Mouse (Mus musculus) MEL (cell line): ENCODE data around the gene Kcmf1. TPM values are rescaled to one million over a fixed set of nuclear protein-coding genes. Genes with fewer than 3 reads are reported as not detected.

Experiments used
- DNase-seq: peaks from one replicate; pipeline ENCODE4 v3.0.0; 2011; ENCODE audit warnings: low read depth, low spot score
- H3K27ac ChIP-seq: 2 replicates; pipeline ENCODE4 v1.5.1; 2012; ENCODE audit warnings: low read depth, mild to moderate bottlenecking, control low read depth, low read length, moderate library complexity; ENCODE audit not compliant: control insufficient read depth
- H3K27me3 ChIP-seq, 2 experiments: fragments of 150-350 bp in 1 of 2; sonication (generic) in 1 of 2; 2 replicates each; pipeline ENCODE4 v1.6.1; 2012; ENCODE audit warnings: low read length in 2 of 2, mild to moderate bottlenecking in 2 of 2, improper control_type of control experiment in 1 of 2, moderate library complexity in 1 of 2; ENCODE audit not compliant: insufficient read depth in 2 of 2, control insufficient read depth in 1 of 2
- H3K36me3 ChIP-seq, 2 experiments: 2 replicates each; pipeline ENCODE4 v1.6.1; 2012 to 2014; ENCODE audit warnings: low read length in 2 of 2, improper control_type of control experiment in 1 of 2, inconsistent platforms in 1 of 2, mild to moderate bottlenecking in 1 of 2; ENCODE audit not compliant: insufficient read depth in 2 of 2, control insufficient read depth in 1 of 2
- H3K4me1 ChIP-seq, 2 experiments: fragments of 150-350 bp in 1 of 2; sonication (generic) in 1 of 2; 2 replicates each; pipeline ENCODE4 v1.6.1; 2012; ENCODE audit warnings: low read length in 2 of 2, improper control_type of control experiment in 1 of 2, mild to moderate bottlenecking in 1 of 2; ENCODE audit not compliant: insufficient read depth in 2 of 2, control insufficient read depth in 1 of 2
- H3K4me3 ChIP-seq, 2 experiments: fragments of 150-350 bp in 1 of 2; sonication (generic) in 1 of 2; 2 replicates each; pipeline ENCODE4 v1.5.1; 2012; ENCODE audit warnings: low read depth in 2 of 2, low read length in 2 of 2, mild to moderate bottlenecking in 2 of 2, moderate library complexity in 2 of 2, control low read depth in 1 of 2, improper control_type of control experiment in 1 of 2; ENCODE audit not compliant: control insufficient read depth in 1 of 2, insufficient read depth in 1 of 2
- H3K79me2 ChIP-seq: 2 replicates; pipeline ENCODE4 v1.6.1; 2012; ENCODE audit warnings: mild to moderate bottlenecking, low read length, moderate library complexity; ENCODE audit not compliant: control insufficient read depth, poor library complexity, insufficient read depth
- H3K9ac ChIP-seq: 2 replicates; pipeline ENCODE4 v1.6.1; 2012; ENCODE audit warnings: low read depth, mild to moderate bottlenecking, control low read depth, low read length, moderate library complexity; ENCODE audit not compliant: control insufficient read depth, poor library complexity, severe bottlenecking
- H3K9me3 ChIP-seq: fragments of 150-350 bp; sonication (generic); replicated peaks from 2 replicates; pipeline ENCODE4 v1.6.1; 2012; ENCODE audit warnings: mild to moderate bottlenecking, low read length, improper control_type of control experiment, moderate library complexity; ENCODE audit not compliant: insufficient read depth
- CHD2 ChIP-seq: IDR thresholded peaks from 2 replicates; pipeline ENCODE4 v1.6.1; 2011; ENCODE audit warnings: low read length, improper control_type of control experiment
- CTCF ChIP-seq, 3 experiments: IDR thresholded peaks in 2 of 3; conservative IDR thresholded peaks in 1 of 3; 2 replicates each; pipeline ENCODE4 v1.5.1; 2011 to 2012; ENCODE audit warnings: low read length in 3 of 3, low read depth in 2 of 3, mild to moderate bottlenecking in 2 of 3, improper control_type of control experiment in 1 of 3, inconsistent platforms in 1 of 3, mixed read lengths in 1 of 3, moderate library complexity in 1 of 3; ENCODE audit not compliant: control insufficient read depth in 1 of 3, insufficient read depth in 1 of 3, poor library complexity in 1 of 3, severe bottlenecking in 1 of 3
- E2F4 ChIP-seq: IDR thresholded peaks from 2 replicates; pipeline ENCODE4 v1.6.1; 2011; ENCODE audit warnings: low read depth, low read length, improper control_type of control experiment, borderline replicate concordance
- ELF1 ChIP-seq: IDR thresholded peaks from 2 replicates; pipeline ENCODE4 v1.6.1; 2014; ENCODE audit warnings: low read depth, mild to moderate bottlenecking, inconsistent platforms, low read length, improper control_type of control experiment, moderate library complexity
- EP300 ChIP-seq, 2 experiments: IDR thresholded peaks; 2 replicates each; pipeline ENCODE4 v1.6.1; 2011; ENCODE audit warnings: improper control_type of control experiment in 2 of 2, low read length in 2 of 2, low read depth in 1 of 2, mild to moderate bottlenecking in 1 of 2
- ETS1 ChIP-seq: IDR thresholded peaks from 2 replicates; pipeline ENCODE4 v1.6.1; 2012; ENCODE audit warnings: low read depth, mild to moderate bottlenecking, inconsistent platforms, low read length, improper control_type of control experiment, moderate library complexity
- GABPA ChIP-seq: IDR thresholded peaks from 2 replicates; pipeline ENCODE4 v1.6.1; 2012; ENCODE audit warnings: low read depth, mild to moderate bottlenecking, inconsistent platforms, low read length, improper control_type of control experiment, moderate library complexity
- GATA1 ChIP-seq: IDR thresholded peaks from 2 replicates; pipeline ENCODE4 v1.6.1; 2011; ENCODE audit warnings: low read depth, low read length, improper control_type of control experiment
- HCFC1 ChIP-seq: IDR thresholded peaks from 2 replicates; pipeline ENCODE4 v1.6.1; 2012; ENCODE audit warnings: low read depth, mild to moderate bottlenecking, inconsistent platforms, low read length, improper control_type of control experiment, moderate library complexity
- MAFK ChIP-seq: IDR thresholded peaks from 2 replicates; pipeline ENCODE4 v1.6.1; 2011; ENCODE audit warnings: low read depth, mild to moderate bottlenecking, low read length, improper control_type of control experiment, borderline replicate concordance
- MAX ChIP-seq: IDR thresholded peaks from 2 replicates; pipeline ENCODE4 v1.6.1; 2011; ENCODE audit warnings: low read length, improper control_type of control experiment
- MAZ ChIP-seq: IDR thresholded peaks from 2 replicates; pipeline ENCODE4 v1.6.1; 2012; ENCODE audit warnings: low read depth, mild to moderate bottlenecking, inconsistent platforms, low read length, improper control_type of control experiment
- MEF2A ChIP-seq: IDR thresholded peaks from 2 replicates; pipeline ENCODE4 v1.6.1; 2014; ENCODE audit warnings: low read depth, mild to moderate bottlenecking, inconsistent platforms, low read length, improper control_type of control experiment; ENCODE audit not compliant: poor library complexity, insufficient replicate concordance, severe bottlenecking; ENCODE audit errors: extremely low read depth
- MXI1 ChIP-seq: IDR thresholded peaks from 2 replicates; pipeline ENCODE4 v1.6.1; 2011; ENCODE audit warnings: mild to moderate bottlenecking, low read depth, low read length, improper control_type of control experiment
- MYC ChIP-seq: IDR thresholded peaks from 2 replicates; pipeline ENCODE4 v1.6.1; 2011; ENCODE audit warnings: low read depth, mild to moderate bottlenecking, low read length, improper control_type of control experiment, moderate library complexity
- POLR2A ChIP-seq, 2 experiments: IDR thresholded peaks; 2 replicates each; pipeline ENCODE4 v1.6.1; 2011 to 2012; ENCODE audit warnings: low read length in 2 of 2, mild to moderate bottlenecking in 2 of 2, control low read depth in 1 of 2, improper control_type of control experiment in 1 of 2, low read depth in 1 of 2, moderate library complexity in 1 of 2; ENCODE audit not compliant: control insufficient read depth in 1 of 2, insufficient read depth in 1 of 2, poor library complexity in 1 of 2
- POLR2AphosphoS5 ChIP-seq: IDR thresholded peaks from 2 replicates; pipeline ENCODE4 v1.6.1; 2012; ENCODE audit warnings: low read depth, borderline replicate concordance, mild to moderate bottlenecking, inconsistent platforms, low read length, moderate library complexity, mixed read lengths
- RAD21 ChIP-seq: IDR thresholded peaks from 2 replicates; pipeline ENCODE4 v1.6.1; 2011; ENCODE audit warnings: mild to moderate bottlenecking, low read depth, low read length, improper control_type of control experiment
- SMC3 ChIP-seq: IDR thresholded peaks from 2 replicates; pipeline ENCODE4 v1.6.1; 2011; ENCODE audit warnings: low read depth, low read length, improper control_type of control experiment
- TCF12 ChIP-seq: IDR thresholded peaks from 2 replicates; pipeline ENCODE4 v1.6.1; 2014; ENCODE audit warnings: low read depth, mild to moderate bottlenecking, inconsistent platforms, low read length, improper control_type of control experiment, moderate library complexity
- UBTF ChIP-seq: IDR thresholded peaks from 2 replicates; pipeline ENCODE4 v1.6.1; 2012; ENCODE audit warnings: low read depth, mild to moderate bottlenecking, inconsistent platforms, low read length, improper control_type of control experiment, moderate library complexity, borderline replicate concordance; ENCODE audit not compliant: insufficient read depth
- USF1 ChIP-seq: IDR thresholded peaks from 2 replicates; pipeline ENCODE4 v1.6.1; 2014; ENCODE audit warnings: low read depth, mild to moderate bottlenecking, inconsistent platforms, low read length, improper control_type of control experiment, moderate library complexity
- USF2 ChIP-seq, 2 experiments: IDR thresholded peaks; 2 replicates each; pipeline ENCODE4 v1.6.1; 2011 to 2012; ENCODE audit warnings: improper control_type of control experiment in 2 of 2, low read length in 2 of 2, borderline replicate concordance in 1 of 2, inconsistent platforms in 1 of 2, low read depth in 1 of 2, mild to moderate bottlenecking in 1 of 2; ENCODE audit not compliant: insufficient read depth in 1 of 2
- ZC3H11A ChIP-seq: IDR thresholded peaks from 2 replicates; pipeline ENCODE4 v1.6.1; 2012; ENCODE audit warnings: low read depth, mild to moderate bottlenecking, inconsistent platforms, low read length, improper control_type of control experiment
- ZKSCAN1 ChIP-seq: IDR thresholded peaks from 2 replicates; pipeline ENCODE4 v1.6.1; 2012; ENCODE audit warnings: low read depth, mild to moderate bottlenecking, inconsistent platforms, low read length, improper control_type of control experiment, moderate library complexity
- ZMIZ1 ChIP-seq: IDR thresholded peaks from 2 replicates; pipeline ENCODE4 v1.6.1; 2012; ENCODE audit warnings: low read depth, mild to moderate bottlenecking, inconsistent platforms, low read length, improper control_type of control experiment, moderate library complexity
- polyA plus RNA-seq, 2 experiments: library from polyadenylated mRNA; stranded (reverse) in 1 of 2; unstranded in 1 of 2; fragments of >175 nt in 1 of 2; fragments of >200 nt in 1 of 2; gene quantifications; 2 replicates each; pipeline versions ENCODE4 v1.2.1 to v1.2.4; 2012; ENCODE audit warnings: low replicate concordance in 2 of 2, low read depth in 1 of 2; ENCODE audit not compliant: insufficient read length in 2 of 2, insufficient read depth in 1 of 2, missing spikeins in 1 of 2
- total RNA-seq: library from RNA; depleted of rRNA; stranded (reverse); fragments of 300-350 nt; gene quantifications from 2 replicates; pipeline ENCODE4 v1.2.3, GENCODE M21; 2012

Gene Kcmf1
- total and polyA plus RNA-seq, 3 experiments, result 77.0 to 195 (median 133) TPM

DNA sequence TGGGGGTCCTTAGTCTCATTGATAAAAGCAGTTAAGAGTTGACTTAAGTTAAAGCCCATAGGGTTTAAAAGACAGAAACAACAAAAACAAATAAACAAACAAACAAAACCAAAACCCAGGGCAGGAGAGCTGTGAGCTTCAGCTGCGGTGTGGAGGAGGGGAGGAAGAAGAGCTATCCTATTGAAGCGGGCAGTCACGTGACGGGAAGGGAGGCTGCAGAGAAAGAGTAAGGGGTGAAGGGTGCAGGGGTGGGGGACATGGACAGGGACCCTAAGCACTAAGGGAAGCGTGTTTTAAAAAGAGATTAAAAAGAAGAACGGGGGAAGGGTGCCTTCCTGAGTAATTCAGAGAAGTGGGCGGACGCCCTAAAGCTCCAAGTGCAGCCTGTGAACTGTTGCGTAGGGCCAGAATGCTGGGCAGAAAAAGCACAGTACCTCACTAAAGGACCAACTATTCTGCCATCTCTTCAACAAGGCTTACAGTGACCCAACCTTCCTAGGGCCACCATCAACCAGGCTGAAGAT lies 18.8 kb upstream of the Kcmf1 start:
- no peak for TF ChIP-seq TCF12
- TF ChIP-seq GABPA, result no peak
- TF ChIP-seq MXI1, result no peak
- TF ChIP-seq MYC, result no peak
- TF ChIP-seq MAFK, result no peak
- no peak for TF ChIP-seq MAX
- no peak for TF ChIP-seq HCFC1
- no peak for TF ChIP-seq POLR2AphosphoS5
- no peak for TF ChIP-seq E2F4
- no peak for TF ChIP-seq CHD2
- TF ChIP-seq USF2 (IDR thresholded peaks at IDR 0.05; ENCODE audit: borderline replicate concordance in 1 of 2, insufficient read depth in 1 of 2, low read depth in 1 of 2, low read length in 2 of 2), result no peak
- TF ChIP-seq GATA1, result no peak
- TF ChIP-seq ZKSCAN1, result no peak
- no peak for TF ChIP-seq RAD21
- TF ChIP-seq CTCF (IDR thresholded peaks at IDR 0.05 in 2 of 3, conservative IDR thresholded peaks at IDR 0.05 in 1 of 3; ENCODE audit: control insufficient read depth in 1 of 3, insufficient read depth in 1 of 3, low read depth in 2 of 3, low read length in 3 of 3, poor library complexity in 1 of 3, severe bottlenecking in 1 of 3), result no peak
- no peak for TF ChIP-seq MAZ
- TF ChIP-seq POLR2A (IDR thresholded peaks at IDR 0.05; ENCODE audit: control insufficient read depth in 1 of 2, insufficient read depth in 1 of 2, low read depth in 1 of 2, low read length in 2 of 2, poor library complexity in 1 of 2), result no peak
- no peak for TF ChIP-seq MEF2A
- H3K27ac ChIP-seq, result no peak overlapping the region
- H3K9me3 ChIP-seq, result no peaks in the 10 kb centered on the region
- no peak overlapping the region for H3K4me3 ChIP-seq
- H3K9ac ChIP-seq, result no peak overlapping the region
- peaks cover 0 to 2% of the 10 kb centered on the region in 2 experiments; a peak in 2 of 4 replicates for H3K27me3 ChIP-seq
- no peaks in the 10 kb centered on the region for H3K4me1 ChIP-seq
- H3K79me2 ChIP-seq, result no peaks in the 10 kb centered on the region
- no peak for DNase-seq
- no peaks in the 10 kb centered on the region for H3K36me3 ChIP-seq

DNA sequence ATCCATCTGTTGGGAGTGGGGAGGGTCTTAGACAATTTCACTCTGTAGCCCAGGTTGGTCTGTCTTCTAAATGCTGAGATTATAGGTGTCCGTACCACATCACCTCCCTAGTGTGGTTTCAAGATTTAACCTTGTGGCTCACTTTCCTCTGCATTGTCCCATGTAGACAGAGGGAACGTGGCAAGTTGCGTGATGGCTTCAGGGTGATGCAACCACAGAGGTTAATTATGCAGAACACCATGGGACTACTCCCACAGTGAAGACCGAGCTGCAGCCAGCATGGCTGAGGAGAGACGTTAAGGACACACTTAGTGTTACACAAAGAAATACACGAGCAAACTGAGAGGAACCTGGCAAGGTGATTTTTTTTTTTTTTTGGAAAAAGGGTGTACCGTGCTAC lies 16.6 kb upstream of the Kcmf1 start:
- H3K27ac ChIP-seq, result no peak overlapping the region
- no peaks in the 10 kb centered on the region for H3K9me3 ChIP-seq
- H3K4me1 ChIP-seq, result no peaks in the 10 kb centered on the region
- H3K9ac ChIP-seq, result no peak overlapping the region
- H3K36me3 ChIP-seq, result no peaks in the 10 kb centered on the region
- DNase-seq, result no peak
- H3K4me3 ChIP-seq, result no peak overlapping the region
- no peak for TF ChIP-seq USF2 (IDR thresholded peaks at IDR 0.05; ENCODE audit: borderline replicate concordance in 1 of 2, insufficient read depth in 1 of 2, low read depth in 1 of 2, low read length in 2 of 2)
- TF ChIP-seq GATA1, result no peak
- TF ChIP-seq CTCF (IDR thresholded peaks at IDR 0.05 in 2 of 3, conservative IDR thresholded peaks at IDR 0.05 in 1 of 3; ENCODE audit: control insufficient read depth in 1 of 3, insufficient read depth in 1 of 3, low read depth in 2 of 3, low read length in 3 of 3, poor library complexity in 1 of 3, severe bottlenecking in 1 of 3), result no peak
- no peak for TF ChIP-seq ZMIZ1
- TF ChIP-seq ZC3H11A, result no peak
- TF ChIP-seq UBTF, result no peak
- TF ChIP-seq SMC3, result no peak
- TF ChIP-seq USF1, result no peak
- no peak for TF ChIP-seq MYC
- no peak for TF ChIP-seq RAD21
- TF ChIP-seq POLR2A (IDR thresholded peaks at IDR 0.05; ENCODE audit: control insufficient read depth in 1 of 2, insufficient read depth in 1 of 2, low read depth in 1 of 2, low read length in 2 of 2, poor library complexity in 1 of 2), result no peak
- no peak for TF ChIP-seq POLR2AphosphoS5
- TF ChIP-seq CHD2, result no peak
- no peak for TF ChIP-seq ELF1
- TF ChIP-seq ETS1, result no peak
- no peak for TF ChIP-seq EP300 (IDR thresholded peaks at IDR 0.05; ENCODE audit: low read depth in 1 of 2, low read length in 2 of 2)
- TF ChIP-seq, all 39 proteins: peak for 0
- peaks cover 0 to 2% of the 10 kb centered on the region in 2 experiments; a peak in 2 of 4 replicates for H3K27me3 ChIP-seq
- no peaks in the 10 kb centered on the region for H3K79me2 ChIP-seq
